Mouse (Mus musculus) right cerebral cortex, adult 2 months (tissue): ENCODE results near the gene Ccdc148.

ENCODE experiments used
- DNase-seq, 2 experiments: peaks; one replicate each; pipeline ENCODE4 v3.0.0; 2021 to 2022; ENCODE audit warnings: low spot score in 2 of 2

The Ccdc148 gene

GRCm38 (mm10) chr2:59179487-59179886, 19.0 kb upstream of the Ccdc148 start:
- no peak for DNase-seq

DNA sequence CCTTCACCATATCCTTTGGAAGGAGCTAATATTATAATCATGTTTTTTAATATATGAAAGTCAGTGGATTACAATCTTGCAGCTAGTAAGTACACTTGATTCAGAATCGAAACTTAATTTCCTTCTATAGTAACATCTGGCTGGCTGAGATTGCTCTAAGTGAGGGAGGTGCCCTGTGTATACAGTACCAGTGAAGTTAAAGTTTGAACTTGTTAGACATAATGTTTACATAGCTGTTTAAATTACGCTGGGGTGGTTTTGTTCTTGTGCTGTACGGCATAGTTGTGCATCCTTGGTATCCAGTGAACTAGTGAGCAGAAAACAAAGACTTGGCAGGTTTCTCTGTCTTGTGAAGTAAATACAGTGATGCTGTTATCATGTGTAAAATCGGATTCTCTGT, 18.5 kb upstream of the Ccdc148 start:
- DNase-seq = no peak

DNA sequence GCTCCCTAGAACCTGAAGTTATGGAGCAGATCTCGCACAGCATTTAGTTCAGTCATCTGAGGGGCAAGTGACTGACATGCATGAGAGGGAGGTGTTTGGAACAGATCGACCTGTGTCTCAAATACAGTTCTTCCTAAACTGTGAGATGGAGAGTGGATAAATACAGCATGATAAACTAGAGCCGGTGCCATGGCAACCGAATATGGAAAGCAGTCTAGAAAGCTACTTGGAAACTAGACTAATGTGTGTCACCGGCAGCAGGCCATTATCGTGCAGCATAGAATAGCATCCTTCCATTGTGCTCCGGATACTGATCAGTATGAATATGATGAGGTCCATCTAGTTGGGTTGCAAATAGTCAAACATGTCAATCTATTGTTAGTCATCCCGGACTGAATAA, 17.7 kb upstream of the Ccdc148 start:
- DNase-seq = peak; percentile 68 to 81

DNA sequence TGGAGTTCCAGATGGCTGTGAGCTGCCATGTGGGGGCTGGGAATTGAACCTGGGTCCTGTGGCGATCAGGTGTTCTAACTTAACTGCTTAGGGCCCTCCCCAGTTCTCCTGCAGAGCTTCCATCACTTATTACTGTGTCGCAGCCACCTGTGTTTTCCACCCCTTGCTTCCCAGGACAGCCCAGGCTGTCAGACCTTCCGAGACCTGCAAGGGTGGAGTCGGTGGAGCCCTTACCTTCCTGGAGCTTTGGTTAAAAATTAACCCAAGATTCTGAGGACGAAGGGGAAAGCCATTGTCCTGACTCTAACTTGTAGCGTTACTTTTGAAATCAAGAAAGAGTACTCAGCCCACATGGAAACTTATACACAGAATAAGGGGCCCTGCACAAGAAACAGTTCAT, 15.4 kb upstream of the Ccdc148 start:
- DNase-seq = no peak

- no peak for DNase-seq
These were observed 11.1 kb upstream of the Ccdc148 start for GRCm38 (mm10) chr2:59171533-59171932.

- DNase-seq = no peak
These were observed 10.1 kb upstream of the Ccdc148 start for GRCm38 (mm10) chr2:59170593-59170992.

- peak in 1 of 2 experiments; percentile 1 for DNase-seq
These were observed 9.7 kb upstream of the Ccdc148 start for GRCm38 (mm10) chr2:59170208-59170589.

GRCm38 (mm10) chr2:59169572-59170207, 9.2 kb upstream of the Ccdc148 start:
- DNase-seq = no peak

DNA sequence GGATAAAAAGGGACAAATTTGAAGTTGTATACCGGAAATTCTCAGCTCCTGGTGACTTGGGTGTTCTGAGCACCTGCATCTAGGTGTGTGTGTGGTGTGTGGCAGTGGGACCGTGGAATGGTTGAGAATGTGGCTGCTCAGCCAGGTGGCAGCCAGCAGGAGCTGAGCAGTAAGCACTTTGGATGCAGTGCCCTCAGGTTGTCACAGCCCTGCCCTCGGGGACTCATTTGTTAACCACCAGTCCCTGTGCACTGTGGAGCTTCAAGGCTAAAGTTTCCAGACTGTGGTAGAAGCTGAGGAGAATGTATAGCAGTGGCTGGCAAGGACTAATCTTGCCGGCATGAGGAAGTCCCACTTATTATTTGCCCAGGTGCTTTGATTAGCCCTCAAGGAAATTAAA, 7.3 kb upstream of the Ccdc148 start:
- peak in 1 of 2 experiments; percentile 1 for DNase-seq

GRCm38 (mm10) chr2:59166976-59167375, 6.5 kb upstream of the Ccdc148 start:
- DNase-seq = no peak

- peak in 1 of 2 experiments; percentile 37 for DNase-seq
These were observed 1.8 kb upstream of the Ccdc148 start for GRCm38 (mm10) chr2:59162285-59162600.

- DNase-seq = peak; percentile 67 to 81
These were observed 1.2 kb upstream of the Ccdc148 start for GRCm38 (mm10) chr2:59161441-59162284.

- no peak for DNase-seq
These were observed 548 bp upstream of the Ccdc148 start for GRCm38 (mm10) chr2:59161021-59161440.

- peak in 1 of 2 experiments; percentile 33 for DNase-seq
These were observed 400 bp downstream of the Ccdc148 start for GRCm38 (mm10) chr2:59159961-59160604.

DNA sequence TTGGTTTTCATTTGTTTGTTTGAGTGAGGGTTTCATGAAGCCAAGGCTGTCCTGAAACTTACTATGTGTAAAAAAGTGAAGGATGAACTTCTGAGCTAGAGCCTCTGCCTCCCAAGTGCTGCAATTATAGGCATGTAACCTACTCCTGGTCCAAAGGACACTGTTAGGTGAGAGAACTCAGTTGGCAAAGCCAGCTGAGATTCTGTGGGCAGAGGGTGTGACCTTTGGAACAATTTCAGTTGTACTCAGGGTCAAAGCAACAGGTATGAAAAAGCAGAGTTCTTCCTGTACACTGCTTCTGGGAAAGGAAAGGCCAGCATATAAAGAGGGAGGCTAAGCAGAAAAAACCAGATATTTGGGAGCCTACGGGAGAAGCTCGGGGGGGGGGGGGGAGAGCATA, 2.4 kb downstream of the Ccdc148 start:
- no peak for DNase-seq

GRCm38 (mm10) chr2:59155428-59155827, 5.1 kb downstream of the Ccdc148 start:
- no peak for DNase-seq

DNA sequence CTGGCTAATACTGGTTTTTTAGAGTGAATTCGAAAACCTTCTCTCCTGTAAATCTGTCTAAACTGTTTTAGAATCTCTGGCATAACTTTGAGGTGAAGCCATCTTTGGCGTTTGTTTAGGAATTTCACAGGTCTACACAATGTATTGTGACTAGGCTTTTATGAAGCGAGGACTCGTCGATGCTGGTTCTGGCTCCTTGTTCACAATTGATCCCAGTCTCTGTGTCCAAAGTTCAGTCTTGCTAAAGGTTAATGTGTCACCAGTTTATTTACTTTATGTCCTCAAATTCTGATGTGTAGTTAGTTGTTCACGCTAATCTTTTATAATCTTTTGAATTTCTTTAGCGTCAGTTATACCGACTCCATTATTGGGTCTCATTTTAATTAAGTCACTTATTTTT, 29.4 kb downstream of the Ccdc148 start:
- DNase-seq = no peak

DNA sequence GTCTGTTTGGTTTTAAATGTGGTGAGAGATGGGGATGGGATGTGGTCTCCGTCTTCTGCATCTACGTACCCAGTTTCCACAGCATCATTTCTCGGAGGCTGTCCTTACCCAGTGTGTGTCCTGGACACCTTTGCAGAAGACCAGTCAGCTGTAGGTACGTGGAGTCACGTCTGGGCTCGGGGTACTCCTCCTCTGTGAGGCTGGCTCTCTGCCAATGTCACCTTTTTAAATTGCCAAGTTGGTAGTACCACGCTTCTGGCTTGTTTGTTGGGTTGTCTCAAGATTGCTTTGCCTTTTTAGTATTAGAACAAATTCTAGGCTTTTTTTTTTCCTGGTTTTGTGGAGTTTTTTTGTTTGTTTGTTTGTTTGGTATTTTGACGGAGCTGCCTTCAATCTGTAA, 30.7 kb downstream of the Ccdc148 start:
- DNase-seq = no peak

DNA sequence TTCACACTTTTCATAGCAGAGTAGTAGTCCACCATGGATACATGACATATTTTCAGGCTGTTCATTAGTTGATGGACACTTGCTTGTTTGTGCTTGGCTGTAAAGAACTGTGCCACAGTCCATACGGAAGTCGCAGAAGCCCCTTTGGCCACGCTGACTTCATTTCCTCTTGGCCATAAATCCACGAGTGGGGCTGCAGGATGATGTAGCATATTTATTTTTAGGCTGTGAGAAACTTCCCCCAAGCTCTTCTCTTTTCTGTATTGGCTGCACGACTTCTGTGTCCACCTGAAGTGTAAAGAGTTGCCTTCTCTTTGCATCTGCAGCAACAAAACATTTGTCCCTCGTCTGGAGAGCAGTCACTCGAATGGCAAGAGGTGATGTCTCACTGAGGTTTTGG, 31.5 kb downstream of the Ccdc148 start:
- no peak for DNase-seq

DNA sequence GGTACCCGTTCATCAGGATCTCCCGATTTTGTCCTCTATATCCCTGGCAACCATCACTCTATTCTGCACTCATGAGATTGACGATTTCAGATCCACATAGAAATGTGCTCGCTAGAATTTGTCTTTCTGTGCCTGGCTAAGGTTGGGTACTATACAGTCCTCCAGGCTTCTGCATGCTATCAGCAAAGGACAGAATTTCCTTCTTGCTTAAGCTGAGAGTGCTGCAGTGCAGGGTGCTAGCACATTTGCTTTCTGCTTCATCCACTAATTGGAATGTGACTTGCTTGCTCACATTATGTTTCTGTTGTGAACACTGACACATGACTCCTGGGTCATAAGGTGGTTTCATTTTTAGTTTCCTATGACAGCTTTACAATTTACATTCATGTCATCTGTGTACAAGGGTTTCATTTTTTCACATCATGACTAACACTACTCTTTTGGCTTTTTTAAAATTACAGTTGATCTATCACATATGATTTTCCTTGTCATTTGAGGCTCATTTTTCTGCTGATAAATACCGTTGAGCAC, 104.8 kb downstream of the Ccdc148 start:
- peak in 1 of 2 experiments; percentile 11 for DNase-seq

DNA sequence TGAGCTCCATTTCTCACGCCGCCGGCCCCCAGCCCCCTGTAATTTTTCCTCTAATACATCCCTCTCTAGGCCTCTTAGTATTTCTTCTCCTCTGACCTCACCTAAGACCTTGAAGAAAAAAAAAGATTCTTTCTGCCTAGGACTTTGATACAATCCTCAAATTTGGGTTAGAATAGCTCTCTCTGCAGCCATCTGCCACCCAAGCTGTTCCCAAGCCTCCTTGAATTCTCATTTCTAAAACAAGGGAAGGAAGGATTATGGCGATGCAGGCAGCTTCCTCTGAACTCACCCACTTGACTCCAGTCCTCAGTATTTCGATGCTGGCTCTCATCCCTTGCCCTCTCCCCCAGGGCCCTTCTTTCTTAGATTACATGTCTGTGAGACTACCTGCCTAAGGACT, 106.1 kb downstream of the Ccdc148 start:
- peak; percentile 42 to 44 for DNase-seq

- DNase-seq = no peak
These were observed 106.9 kb downstream of the Ccdc148 start for GRCm38 (mm10) chr2:59053461-59054039.
